Mouse (Mus musculus) CH12.LX (cell line): ENCODE measurements around the gene Fcgr4.

Source experiments
- CTCF ChIP-seq, 2 experiments: IDR thresholded peaks in 1 of 2; conservative IDR thresholded peaks in 1 of 2; 2 replicates each; pipeline ENCODE4 v1.5.1; 2011 to 2012; ENCODE audit warnings: low read depth in 2 of 2, low read length in 2 of 2, improper control_type of control experiment in 1 of 2, inconsistent platforms in 1 of 2, mild to moderate bottlenecking in 1 of 2, moderate library complexity in 1 of 2
- MAZ ChIP-seq: IDR thresholded peaks from 2 replicates; pipeline ENCODE4 v1.6.1; 2012; ENCODE audit warnings: low read depth, mild to moderate bottlenecking, inconsistent platforms, low read length, improper control_type of control experiment, moderate library complexity
- SIN3A ChIP-seq: IDR thresholded peaks from 2 replicates; pipeline ENCODE4 v1.6.1; 2012; ENCODE audit warnings: low read length, improper control_type of control experiment, inconsistent platforms
- USF2 ChIP-seq: conservative IDR thresholded peaks from 2 replicates; pipeline ENCODE4 v1.6.1; 2011; ENCODE audit warnings: low read depth, low read length, improper control_type of control experiment
- ZMIZ1 ChIP-seq: IDR thresholded peaks from 2 replicates; pipeline ENCODE4 v1.6.1; 2012; ENCODE audit warnings: low read depth, mild to moderate bottlenecking, inconsistent platforms, low read length, improper control_type of control experiment

GRCm38 (mm10) chr1:171039135-171039534, 20.4 kb downstream of the Fcgr4 start:
- TF ChIP-seq CTCF (conservative IDR thresholded peaks at IDR 0.05 in 1 of 2, IDR thresholded peaks at IDR 0.05 in 1 of 2; ENCODE audit: low read depth in 2 of 2, low read length in 2 of 2) (no peak), MAZ (no peak), USF2 (no peak), SIN3A (no peak), ZMIZ1 (no peak)
